Mouse (Mus musculus) small intestine, adult 2 months (tissue): ENCODE results near the gene Gm20388. TPM values are rescaled to one million over a fixed set of nuclear protein-coding genes. Genes with fewer than 3 reads are reported as not detected.

Source experiments
- H3K27ac ChIP-seq: fragments of 200-500 bp; 2 replicates; pipeline ENCODE4 v1.5.1; 2012; ENCODE audit warnings: low read depth, low read length, control low read depth, inconsistent platforms; ENCODE audit not compliant: insufficient read depth
- H3K27me3 ChIP-seq: fragments of 200-500 bp; 2 replicates; pipeline ENCODE4 v1.6.1; 2012; ENCODE audit warnings: mild to moderate bottlenecking, moderate library complexity, low read length, inconsistent platforms; ENCODE audit not compliant: control insufficient read depth, insufficient read depth
- H3K36me3 ChIP-seq: fragments of 200-500 bp; 2 replicates; pipeline ENCODE4 v1.6.1; 2012; ENCODE audit warnings: mild to moderate bottlenecking, low read length, control low read depth, inconsistent platforms; ENCODE audit not compliant: control insufficient read depth, insufficient read depth
- H3K4me1 ChIP-seq: fragments of 200-500 bp; 2 replicates; pipeline ENCODE4 v1.6.1; 2012; ENCODE audit warnings: low read length, inconsistent platforms, mixed read lengths; ENCODE audit not compliant: control insufficient read depth, insufficient read depth, insufficient read length
- H3K4me3 ChIP-seq: fragments of 200-500 bp; 2 replicates; pipeline ENCODE4 v1.5.1; 2012; ENCODE audit warnings: low read depth, mild to moderate bottlenecking, control low read depth, inconsistent platforms, low read length, moderate library complexity
- CTCF ChIP-seq: fragments of 200-500 bp; IDR thresholded peaks from 2 replicates; pipeline ENCODE4 v1.5.1; 2012; ENCODE audit warnings: low read depth, mild to moderate bottlenecking, control low read depth, inconsistent platforms, low read length, moderate library complexity, mixed read lengths; ENCODE audit not compliant: insufficient replicate concordance, insufficient read length; ENCODE audit errors: extremely low read depth
- POLR2A ChIP-seq: fragments of 200-500 bp; IDR thresholded peaks from 2 replicates; pipeline ENCODE4 v1.6.1; 2012; ENCODE audit warnings: low read depth, mild to moderate bottlenecking, control low read depth, inconsistent platforms, low read length, moderate library complexity
- WGBS: fragments of 180-500 bp; shearing (Covaris S2); methylation state at CpG from one replicate; pipeline ENCODE4 v1.1.7; 2018; 5-methylcytosine and 5-hydroxymethylcytosine counted together
- polyA plus RNA-seq: library from polyadenylated mRNA; depleted of rRNA; stranded (reverse); fragments of >200 nt; gene quantifications from 2 replicates; pipeline ENCODE4 v1.2.3, GENCODE M21; 2012

The Gm20388 gene
- polyA plus RNA-seq, 1 experiment = 37.3 TPM

GRCm38 (mm10) chr8:121730170-121730569 is 1819.5 kb downstream of the Gm20388 start:
- H3K4me3 ChIP-seq = no peak overlapping the region

DNA sequence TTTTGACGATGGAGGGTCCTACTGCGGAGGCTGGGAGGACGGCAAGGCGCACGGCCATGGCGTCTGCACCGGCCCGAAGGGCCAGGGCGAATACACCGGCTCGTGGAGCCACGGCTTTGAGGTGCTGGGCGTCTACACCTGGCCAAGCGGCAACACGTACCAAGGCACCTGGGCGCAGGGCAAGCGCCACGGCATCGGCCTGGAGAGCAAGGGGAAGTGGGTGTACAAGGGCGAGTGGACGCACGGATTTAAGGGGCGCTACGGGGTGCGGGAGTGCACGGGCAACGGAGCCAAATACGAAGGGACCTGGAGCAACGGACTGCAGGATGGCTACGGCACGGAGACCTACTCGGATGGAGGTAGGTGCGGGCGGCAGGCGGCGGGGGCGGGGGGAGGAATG is 1820.0 kb downstream of the Gm20388 start:
- Histone ChIP-seq H3K36me3 (no peaks in the 10 kb centered on the region), H3K4me3 (no peak overlapping the region), H3K27ac (no peak overlapping the region), H3K27me3 (peaks cover 24% of the 10 kb centered on the region), H3K4me1 (no peaks in the 10 kb centered on the region; the same call in 1 of the 2 replicates)
- 4% methylated on average over 37 of the region's 37 CpGs for WGBS
- TF ChIP-seq CTCF (no peak), POLR2A (no peak)

More at GRCm38 (mm10) chr8:121730170-121730569, 1819.5 kb downstream of the Gm20388 start:
- H3K27me3 ChIP-seq = peaks cover 24% of the 10 kb centered on the region
- TF ChIP-seq POLR2A (no peak), CTCF (no peak)
- no peak overlapping the region for H3K27ac ChIP-seq
- no peaks in the 10 kb centered on the region for H3K36me3 ChIP-seq
- WGBS = 8% methylated on average over 59 of the region's 60 CpGs
- no peaks in the 10 kb centered on the region; the same call in 1 of the 2 replicates for H3K4me1 ChIP-seq

DNA sequence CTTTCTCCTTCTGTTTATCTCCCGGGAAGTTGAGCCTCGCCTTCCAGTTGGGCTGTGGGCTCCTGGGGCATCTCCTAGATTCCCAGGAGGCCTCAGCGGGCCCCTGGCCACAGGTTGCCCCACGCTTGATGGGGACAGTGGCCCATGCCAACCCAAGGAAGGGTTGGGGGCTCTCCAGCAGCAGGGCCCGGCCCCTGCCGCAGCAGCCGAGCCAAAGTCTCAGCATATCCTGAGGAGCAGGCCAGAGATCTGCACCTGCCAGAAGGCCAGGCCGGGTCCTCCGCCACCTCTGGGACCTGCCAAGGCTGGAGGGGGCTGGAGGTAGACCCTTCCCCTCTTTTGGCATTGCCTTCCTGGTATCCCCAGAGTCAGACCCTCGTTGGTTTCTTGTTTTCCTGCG is 1820.4 kb downstream of the Gm20388 start:
- Histone ChIP-seq H3K4me3 (no peak overlapping the region), H3K4me1 (no peaks in the 10 kb centered on the region; the same call in 1 of the 2 replicates), H3K27me3 (peaks cover 24% of the 10 kb centered on the region), H3K27ac (no peak overlapping the region), H3K36me3 (no peaks in the 10 kb centered on the region)
- TF ChIP-seq CTCF (no peak), POLR2A (no peak)
- WGBS = 5% methylated on average over 11 of the region's 11 CpGs

- Histone ChIP-seq H3K36me3 (no peaks in the 10 kb centered on the region), H3K27me3 (peaks cover 24% of the 10 kb centered on the region), H3K4me3 (no peak overlapping the region), H3K27ac (no peak overlapping the region), H3K4me1 (no peaks in the 10 kb centered on the region; the same call in 1 of the 2 replicates)
- WGBS = 10% methylated on average over 26 of the region's 26 CpGs
- TF ChIP-seq CTCF = no peak
- no peak for TF ChIP-seq POLR2A
Measured at GRCm38 (mm10) chr8:121731471-121732333, 1821.1 kb downstream of the Gm20388 start.

DNA sequence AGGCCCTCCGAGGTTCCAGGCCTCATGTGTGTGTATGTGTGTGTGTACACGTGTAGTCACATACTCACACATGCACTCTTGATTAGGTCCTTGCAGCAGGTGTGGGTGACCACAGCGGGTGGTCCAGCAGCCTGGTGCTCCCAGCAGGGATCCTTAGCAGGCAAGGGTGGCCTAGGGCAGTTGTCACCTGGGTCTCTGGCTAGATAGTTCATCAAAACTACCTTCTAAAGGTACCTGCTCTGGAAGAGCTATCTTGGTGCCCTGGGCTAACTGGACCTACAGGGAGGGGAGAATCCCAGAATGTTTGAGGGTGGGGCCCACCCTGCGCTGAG is 1821.7 kb downstream of the Gm20388 start:
- 53% methylated on average over 4 of the region's 4 CpGs for WGBS

DNA sequence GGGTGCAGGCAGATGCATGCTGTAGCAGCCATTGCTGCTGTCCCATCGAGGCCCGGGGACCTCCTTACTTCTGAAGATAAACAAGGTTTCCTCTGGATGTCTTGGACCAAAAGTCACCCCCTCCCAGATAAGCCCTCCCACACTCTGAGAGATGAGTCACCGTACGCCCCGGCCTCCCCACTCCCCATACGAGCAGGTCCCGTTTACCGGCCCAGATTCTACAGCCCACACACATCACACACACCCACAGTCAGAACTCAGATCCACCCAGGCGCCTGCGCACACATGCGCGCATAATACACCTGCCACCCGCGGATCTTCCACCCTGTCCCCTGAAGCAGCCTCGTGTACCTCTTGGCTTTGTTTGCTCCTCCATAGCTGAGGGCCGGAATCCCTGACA is 1823.6 kb downstream of the Gm20388 start:
- 79% methylated on average over 16 of the region's 16 CpGs for WGBS
- TF ChIP-seq CTCF (no peak), POLR2A (no peak)

More for the DNA sequence above, 1821.7 kb downstream of the Gm20388 start:
- H3K27me3 ChIP-seq = peaks cover 24% of the 10 kb centered on the region
- no peak overlapping the region for H3K27ac ChIP-seq
- no peaks in the 10 kb centered on the region; the same call in 1 of the 2 replicates for H3K4me1 ChIP-seq
- no peaks in the 10 kb centered on the region for H3K36me3 ChIP-seq
- no peak for TF ChIP-seq CTCF
- TF ChIP-seq POLR2A = no peak
- no peak overlapping the region for H3K4me3 ChIP-seq

GRCm38 (mm10) chr8:121736236-121736635 is 1825.6 kb downstream of the Gm20388 start:
- peaks cover 8% of the 10 kb centered on the region for H3K27me3 ChIP-seq
- no peaks in the 10 kb centered on the region for H3K4me1 ChIP-seq
- H3K36me3 ChIP-seq = no peaks in the 10 kb centered on the region
- WGBS = 15% methylated on average over 7 of the region's 7 CpGs
- no peak overlapping the region for H3K27ac ChIP-seq
- no peak for TF ChIP-seq CTCF
- TF ChIP-seq POLR2A = no peak
- no peak overlapping the region for H3K4me3 ChIP-seq

More for the DNA sequence above, 1823.6 kb downstream of the Gm20388 start:
- Histone ChIP-seq H3K27ac (no peak overlapping the region), H3K4me1 (no peaks in the 10 kb centered on the region; the same call in 1 of the 2 replicates), H3K4me3 (no peak overlapping the region), H3K27me3 (peaks cover 24% of the 10 kb centered on the region), H3K36me3 (no peaks in the 10 kb centered on the region)
